Mouse (Mus musculus): Measurements from ENCODE around the gene Tmem246. TPM values are rescaled to one million over a fixed set of nuclear protein-coding genes. Genes with fewer than 3 reads are reported as not detected.
"Not testable (repeated sequence)": the region's sequence is repeated elsewhere in the genome, so short reads cannot be mapped to it uniquely, and the experiment has no call there.

The Tmem246 gene
- total and polyA plus RNA-seq, 2 experiments from 2014 or later = 164 to 193 TPM

- ATAC-seq (ENCODE audit: low FRiP score) = no peak
- no peaks in the 10 kb centered on the region for H3K27me3 ChIP-seq (ENCODE audit: insufficient read depth, low read length)
- H3K9ac ChIP-seq (replicated peaks; ENCODE audit: low read length, poor library complexity, severe bottlenecking) = no peak overlapping the region
- H3K27ac ChIP-seq (ENCODE audit: low read depth, low read length) = no peak overlapping the region
- no peak overlapping the region for H3K4me2 ChIP-seq (ENCODE audit: low read depth, low read length, poor library complexity, severe bottlenecking)
- no peak for TF ChIP-seq CTCF (IDR thresholded peaks at IDR 0.05)
- no peak overlapping the region for H3K4me3 ChIP-seq (ENCODE audit: low read depth, low read length)
- 81% methylated on average over 5 of the region's 5 CpGs for WGBS
- no peaks in the 10 kb centered on the region for H3K4me1 ChIP-seq (ENCODE audit: insufficient read depth, low read length)
- no peaks in the 10 kb centered on the region for H3K9me3 ChIP-seq (ENCODE audit: low read length)
- no peak for DNase-seq (ENCODE audit: low spot score)
- H3K36me3 ChIP-seq (ENCODE audit: insufficient read depth, low read length) = no peaks in the 10 kb centered on the region
Observed at GRCm38 (mm10) chr4:49628941-49629340, 31.3 kb upstream of the Tmem246 start.

DNA sequence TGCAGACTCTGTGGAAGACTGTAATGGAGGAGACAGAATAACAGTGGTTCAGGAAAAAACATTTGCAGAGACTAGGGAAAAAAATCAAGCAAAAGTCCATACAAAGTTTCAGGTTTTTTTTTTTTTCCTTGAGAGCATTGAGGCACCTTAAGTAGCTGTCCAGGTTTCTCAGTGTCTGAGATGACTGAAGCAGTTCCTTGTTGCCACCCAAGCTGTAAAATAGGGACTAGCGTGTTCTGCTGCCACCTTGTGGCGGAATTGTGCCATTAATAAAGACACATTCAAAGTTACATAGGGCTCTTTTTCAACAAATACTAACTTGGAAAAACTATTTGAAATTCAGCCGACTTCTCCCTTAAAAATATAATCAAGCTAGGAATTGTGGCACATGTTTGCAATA lies 29.3 kb upstream of the Tmem246 start:
- Histone ChIP-seq H3K4me1 (ENCODE audit: insufficient read depth, low read length) (no peaks in the 10 kb centered on the region), H3K27me3 (ENCODE audit: insufficient read depth, low read length) (no peaks in the 10 kb centered on the region), H3K36me3 (ENCODE audit: insufficient read depth, low read length) (no peaks in the 10 kb centered on the region), H3K4me3 (ENCODE audit: low read depth, low read length) (no peak overlapping the region), H3K4me2 (ENCODE audit: low read depth, low read length, poor library complexity, severe bottlenecking) (no peak overlapping the region), H3K9ac (replicated peaks; ENCODE audit: low read length, poor library complexity, severe bottlenecking) (no peak overlapping the region), H3K9me3 (ENCODE audit: low read length) (no peaks in the 10 kb centered on the region), H3K27ac (ENCODE audit: low read depth, low read length) (no peak overlapping the region)
- ATAC-seq (ENCODE audit: low FRiP score) (no peak), DNase-seq (ENCODE audit: low spot score) (peak; percentile 81)
- peak; percentile 93 for TF ChIP-seq CTCF (IDR thresholded peaks at IDR 0.05)
- under 1% methylated on average over 3 of the region's 3 CpGs for WGBS

GRCm38 (mm10) chr4:49624969-49625368 lies 27.3 kb upstream of the Tmem246 start:
- H3K4me3 ChIP-seq (ENCODE audit: low read depth, low read length); DNase-seq (ENCODE audit: low spot score); H3K9ac ChIP-seq (replicated peaks; ENCODE audit: low read length, poor library complexity, severe bottlenecking); H3K27ac ChIP-seq (ENCODE audit: low read depth, low read length); H3K4me2 ChIP-seq (ENCODE audit: low read depth, low read length, poor library complexity, severe bottlenecking); ATAC-seq (ENCODE audit: low FRiP score); H3K27me3 ChIP-seq (ENCODE audit: insufficient read depth, low read length); H3K9me3 ChIP-seq (ENCODE audit: low read length); H3K4me1 ChIP-seq (ENCODE audit: insufficient read depth, low read length); H3K36me3 ChIP-seq (ENCODE audit: insufficient read depth, low read length): not testable (repeated sequence)
- 88% methylated on average over 4 of the region's 4 CpGs for WGBS

DNA sequence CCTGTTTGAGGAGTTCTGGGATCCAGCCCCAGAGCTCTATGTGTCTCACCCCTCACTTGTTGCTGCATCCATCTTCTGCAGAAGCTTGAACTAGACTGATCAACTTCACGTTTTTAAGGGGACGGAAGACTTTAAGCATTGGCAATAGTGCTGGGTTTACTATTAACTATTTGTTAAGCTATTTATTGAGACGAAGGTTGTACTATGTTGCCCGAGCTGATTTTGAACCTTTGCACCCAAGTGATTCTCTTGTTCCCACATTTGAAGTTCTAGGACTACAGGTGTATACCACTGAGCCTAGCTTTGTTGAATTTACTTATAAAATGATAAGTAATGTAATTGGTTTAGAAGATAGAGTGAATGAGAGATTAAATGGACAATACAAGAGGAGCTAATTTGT lies 26.2 kb upstream of the Tmem246 start:
- no peaks in the 10 kb centered on the region for H3K36me3 ChIP-seq (ENCODE audit: insufficient read depth, low read length)
- no peak overlapping the region for H3K4me2 ChIP-seq (ENCODE audit: low read depth, low read length, poor library complexity, severe bottlenecking)
- no peaks in the 10 kb centered on the region for H3K4me1 ChIP-seq (ENCODE audit: insufficient read depth, low read length)
- H3K9ac ChIP-seq (replicated peaks; ENCODE audit: low read length, poor library complexity, severe bottlenecking) = no peak overlapping the region
- no peak overlapping the region for H3K4me3 ChIP-seq (ENCODE audit: low read depth, low read length)
- H3K9me3 ChIP-seq (ENCODE audit: low read length) = no peaks in the 10 kb centered on the region
- no peak overlapping the region for H3K27ac ChIP-seq (ENCODE audit: low read depth, low read length)
- no peaks in the 10 kb centered on the region for H3K27me3 ChIP-seq (ENCODE audit: insufficient read depth, low read length)
- WGBS = 84% methylated on average over 4 of the region's 4 CpGs
- DNase-seq (ENCODE audit: low spot score) (no peak), ATAC-seq (ENCODE audit: low FRiP score) (no peak)
- no peak for TF ChIP-seq CTCF (IDR thresholded peaks at IDR 0.05)

DNA sequence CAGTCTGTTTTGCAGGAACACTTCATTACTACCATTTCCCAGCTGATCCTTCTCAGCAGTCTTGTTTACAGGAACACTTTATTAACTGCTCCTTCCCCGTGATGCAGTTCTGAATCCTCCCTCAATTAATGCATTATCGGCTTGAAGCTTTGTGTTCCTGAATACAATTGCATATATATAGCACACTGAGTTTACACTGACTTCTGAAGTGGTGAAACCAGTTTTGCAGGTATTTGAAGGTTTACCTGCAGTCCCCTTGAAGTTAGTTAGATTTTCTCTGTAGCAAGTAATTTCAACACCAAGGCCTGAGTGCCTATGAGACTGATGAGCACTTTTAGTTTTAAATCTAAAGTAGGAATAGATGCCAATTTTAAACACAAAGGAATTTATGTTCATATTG lies 24.6 kb upstream of the Tmem246 start:
- WGBS = 86% methylated on average over 2 of the region's 2 CpGs
- no peaks in the 10 kb centered on the region for H3K4me1 ChIP-seq (ENCODE audit: insufficient read depth, low read length)
- ATAC-seq (ENCODE audit: low FRiP score) = no peak

DNA sequence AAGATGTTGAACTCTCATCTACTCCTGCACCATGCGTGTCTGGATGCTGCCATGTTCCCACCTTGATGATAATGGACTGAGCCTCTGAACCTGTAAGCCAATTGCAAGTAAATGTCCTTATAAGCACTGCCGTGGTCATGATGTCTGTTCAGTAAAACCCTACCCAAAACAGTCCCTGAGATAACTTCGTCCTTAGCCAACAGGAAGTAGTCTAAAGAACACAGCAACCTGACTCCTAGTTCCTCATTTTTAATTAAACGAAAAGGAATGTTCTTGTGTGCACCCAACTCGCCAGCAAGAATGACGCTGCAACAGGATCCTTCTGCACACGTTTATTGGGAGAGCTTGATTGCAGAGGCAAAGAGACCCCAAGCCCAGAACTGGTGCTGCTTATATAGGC lies 22.2 kb upstream of the Tmem246 start:
- not testable (repeated sequence) for H3K9ac ChIP-seq (replicated peaks; ENCODE audit: low read length, poor library complexity, severe bottlenecking); H3K4me1 ChIP-seq (ENCODE audit: insufficient read depth, low read length); H3K36me3 ChIP-seq (ENCODE audit: insufficient read depth, low read length); DNase-seq (ENCODE audit: low spot score); H3K27me3 ChIP-seq (ENCODE audit: insufficient read depth, low read length); H3K4me2 ChIP-seq (ENCODE audit: low read depth, low read length, poor library complexity, severe bottlenecking); H3K9me3 ChIP-seq (ENCODE audit: low read length); H3K4me3 ChIP-seq (ENCODE audit: low read depth, low read length); ATAC-seq (ENCODE audit: low FRiP score); H3K27ac ChIP-seq (ENCODE audit: low read depth, low read length)
- 92% methylated on average over 7 of the region's 7 CpGs for WGBS

More for the DNA sequence above, 24.6 kb upstream of the Tmem246 start:
- no peak for TF ChIP-seq CTCF (IDR thresholded peaks at IDR 0.05)
- no peaks in the 10 kb centered on the region for H3K27me3 ChIP-seq (ENCODE audit: insufficient read depth, low read length)
- no peaks in the 10 kb centered on the region for H3K9me3 ChIP-seq (ENCODE audit: low read length)
- H3K4me3 ChIP-seq (ENCODE audit: low read depth, low read length) = no peak overlapping the region
- no peak overlapping the region for H3K9ac ChIP-seq (replicated peaks; ENCODE audit: low read length, poor library complexity, severe bottlenecking)
- no peak overlapping the region for H3K4me2 ChIP-seq (ENCODE audit: low read depth, low read length, poor library complexity, severe bottlenecking)
- DNase-seq (ENCODE audit: low spot score) = no peak
- no peak overlapping the region for H3K27ac ChIP-seq (ENCODE audit: low read depth, low read length)
- no peaks in the 10 kb centered on the region for H3K36me3 ChIP-seq (ENCODE audit: insufficient read depth, low read length)
